Mouse (Mus musculus) kidney, postnatal 10 days (tissue): ENCODE results near the gene Gm9747.

Experiments
- DNase-seq: peaks from one replicate; pipeline ENCODE4 v3.0.0; 2021; ENCODE audit warnings: mixed read lengths

Gene Gm9747

DNA sequence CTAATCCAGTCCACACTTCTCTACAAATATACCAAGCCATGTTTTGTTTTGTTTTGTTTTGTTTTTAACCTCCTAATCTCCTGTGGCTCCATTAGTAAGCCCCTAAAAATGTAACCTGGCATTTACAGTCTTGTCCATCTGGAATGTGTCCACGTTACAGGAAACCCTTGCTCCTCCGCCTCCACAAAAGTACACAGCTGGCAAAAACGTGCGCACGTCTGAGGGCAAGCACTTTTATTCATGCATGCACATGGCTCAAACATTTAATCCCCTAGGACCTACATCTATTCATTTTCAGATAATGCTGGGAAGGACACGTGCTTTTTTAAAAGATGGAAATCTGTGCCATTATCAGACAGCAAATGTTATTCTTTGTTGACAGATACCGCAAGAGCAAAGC lies 25.4 kb downstream of the Gm9747 start:
- no peak for DNase-seq

DNA sequence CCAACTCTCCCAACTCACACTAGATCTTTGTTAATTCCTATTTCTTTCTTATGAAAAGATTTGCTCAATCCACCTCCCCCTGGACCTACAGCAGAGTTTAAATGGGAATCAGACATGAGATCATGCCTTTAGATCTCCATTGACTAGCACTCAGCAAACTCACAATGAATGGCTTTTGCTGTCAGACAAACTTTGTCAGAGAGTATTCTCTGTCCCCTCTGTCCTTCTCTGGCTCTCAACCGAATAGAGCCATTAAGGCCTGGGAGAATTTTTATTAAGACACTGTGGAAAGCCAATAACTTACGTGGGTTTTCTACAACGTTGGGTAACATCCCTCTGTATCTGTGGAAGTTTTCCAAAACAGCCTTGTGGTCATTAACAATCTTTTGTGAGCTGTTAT lies 27.1 kb downstream of the Gm9747 start:
- no peak for DNase-seq

DNA sequence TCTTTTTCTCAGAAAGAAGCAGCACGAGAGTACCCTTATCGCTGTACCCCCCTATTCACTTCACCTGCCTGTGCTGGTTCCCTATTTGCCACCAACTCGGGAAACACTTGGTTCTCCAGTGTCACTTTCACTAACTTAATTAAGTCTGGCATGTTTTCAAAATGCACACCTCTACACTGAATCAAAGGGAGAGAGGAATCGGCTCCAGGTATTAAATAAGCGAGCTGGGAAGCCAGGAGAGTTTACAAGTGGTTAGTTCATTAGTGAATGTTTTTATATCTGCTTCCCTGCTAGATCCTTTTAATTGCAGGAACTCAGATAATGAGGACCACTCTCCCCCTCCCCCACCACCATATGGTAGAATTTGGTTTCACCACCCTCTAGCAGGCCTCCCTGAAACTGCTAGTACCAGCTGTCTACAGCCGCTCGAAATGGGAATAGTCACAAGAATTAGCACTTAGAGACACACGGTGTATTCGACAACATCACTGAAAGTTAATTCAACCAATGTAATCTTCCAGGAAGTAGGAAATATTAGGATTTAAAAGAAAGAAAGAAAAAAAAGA lies 28.2 kb downstream of the Gm9747 start:
- DNase-seq = no peak

GRCm38 (mm10) chr1:82261638-82262037 lies 28.7 kb downstream of the Gm9747 start:
- DNase-seq = no peak

DNA sequence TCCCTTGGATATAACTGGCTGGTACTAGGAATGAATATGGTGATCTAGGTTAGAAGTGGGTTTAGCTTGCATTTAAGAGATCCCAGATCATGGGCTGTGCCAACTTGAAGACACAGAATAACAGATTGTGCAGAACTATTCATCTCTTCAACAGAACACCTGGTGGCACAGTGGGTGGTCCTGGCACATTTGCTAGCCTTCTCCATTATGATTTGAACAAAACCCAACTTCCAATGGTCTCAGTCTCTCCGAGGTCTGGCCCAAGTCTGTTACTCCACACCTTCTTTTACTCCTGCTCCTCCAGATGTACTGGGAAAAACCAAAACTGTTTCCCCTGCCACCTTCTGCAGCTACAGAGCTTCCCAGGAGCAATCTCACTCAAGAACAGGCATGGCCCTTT lies 29.4 kb downstream of the Gm9747 start:
- no peak for DNase-seq

DNA sequence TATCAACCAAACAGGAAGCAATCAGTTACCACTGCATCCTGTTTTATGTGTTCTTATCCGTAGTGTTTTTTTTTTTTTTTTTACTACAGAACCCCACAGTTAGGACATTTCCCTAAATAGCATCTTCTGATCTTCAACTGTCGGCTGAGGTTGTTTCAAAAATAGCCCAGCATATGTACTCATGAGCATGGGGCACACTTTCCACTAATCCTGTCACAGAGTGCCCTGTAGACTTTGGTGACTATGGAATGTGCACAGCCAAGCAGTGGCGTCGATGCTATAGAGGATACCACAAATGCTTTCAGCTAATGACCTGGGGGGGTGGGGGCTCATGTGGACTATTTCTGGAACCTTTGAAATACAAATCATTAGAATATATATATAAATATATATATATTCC lies 34.6 kb downstream of the Gm9747 start:
- no peak for DNase-seq

DNA sequence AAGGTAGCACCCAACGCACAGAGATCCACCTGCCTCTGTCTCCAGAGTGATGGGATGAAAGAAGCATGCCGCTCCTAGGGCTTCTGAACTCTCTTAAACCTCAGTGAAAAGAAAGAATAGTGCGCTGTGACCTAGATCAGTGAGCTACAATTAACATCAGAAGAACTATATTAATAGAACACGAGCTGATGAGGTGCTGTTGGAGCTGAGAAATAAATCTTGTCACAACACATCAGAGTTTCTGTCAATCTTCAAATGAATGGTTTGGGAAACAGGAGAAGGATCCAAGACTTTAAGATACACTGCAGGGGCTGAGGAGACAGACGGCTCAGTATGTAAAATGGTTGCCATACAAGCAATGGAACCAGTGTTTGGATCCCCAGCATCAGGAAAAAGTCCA lies 39.3 kb downstream of the Gm9747 start:
- DNase-seq = no peak

- no peak for DNase-seq
Measured at GRCm38 (mm10) chr1:82273529-82273928, 40.6 kb downstream of the Gm9747 start.

DNA sequence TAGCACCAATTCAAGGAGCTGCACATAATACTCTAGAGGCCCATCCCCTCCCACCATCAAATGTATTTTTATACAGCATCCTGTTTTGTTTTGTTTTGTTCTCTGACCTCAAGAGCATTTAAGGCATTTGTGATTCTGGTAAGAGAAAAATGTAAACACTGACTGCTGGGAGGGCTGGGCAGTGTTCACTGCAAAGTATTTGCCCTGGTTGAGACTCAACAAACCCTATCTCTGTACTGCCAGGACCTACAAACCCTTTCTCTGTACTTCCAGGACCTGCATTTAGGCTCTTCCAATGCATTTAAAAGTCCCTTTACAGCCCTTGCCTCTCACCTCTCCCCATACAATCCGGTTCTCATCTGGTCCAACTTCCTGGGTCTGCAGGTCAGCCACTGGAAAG lies 41.4 kb downstream of the Gm9747 start:
- DNase-seq = no peak

GRCm38 (mm10) chr1:82279768-82280167 lies 46.9 kb downstream of the Gm9747 start:
- no peak for DNase-seq

GRCm38 (mm10) chr1:82281823-82282222 lies 48.9 kb downstream of the Gm9747 start:
- no peak for DNase-seq

DNA sequence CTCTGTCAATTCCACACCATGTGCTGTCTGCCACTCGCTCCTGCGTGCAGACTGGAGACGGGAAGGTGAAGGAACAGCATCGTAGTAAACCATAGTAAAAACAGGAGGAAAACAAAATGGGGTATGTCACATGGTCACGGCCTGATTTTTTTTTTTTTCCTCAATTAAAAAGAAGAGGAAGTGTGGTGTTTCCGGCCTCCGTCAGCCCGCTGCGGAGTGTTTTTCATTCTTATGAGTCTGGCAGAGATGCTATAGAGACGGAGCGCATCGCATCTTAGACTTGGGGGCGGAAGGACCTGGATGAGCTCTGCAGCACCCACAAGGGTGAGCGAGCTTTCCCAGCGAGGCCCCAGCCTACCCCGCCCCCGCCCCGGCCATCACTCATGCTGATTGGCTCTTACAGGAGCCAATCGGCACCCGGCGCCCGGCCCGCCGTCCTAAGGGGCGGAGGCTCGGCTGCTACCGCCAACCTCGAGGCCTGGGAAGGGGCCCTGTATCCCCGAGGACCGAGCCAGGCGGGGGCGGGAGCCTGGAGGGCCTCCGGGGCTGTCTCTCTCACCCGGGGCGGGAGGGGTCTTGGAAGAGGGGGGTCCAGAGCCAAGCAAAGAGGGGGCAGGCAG lies 50.2 kb downstream of the Gm9747 start:
- peak; percentile 93 for DNase-seq

DNA sequence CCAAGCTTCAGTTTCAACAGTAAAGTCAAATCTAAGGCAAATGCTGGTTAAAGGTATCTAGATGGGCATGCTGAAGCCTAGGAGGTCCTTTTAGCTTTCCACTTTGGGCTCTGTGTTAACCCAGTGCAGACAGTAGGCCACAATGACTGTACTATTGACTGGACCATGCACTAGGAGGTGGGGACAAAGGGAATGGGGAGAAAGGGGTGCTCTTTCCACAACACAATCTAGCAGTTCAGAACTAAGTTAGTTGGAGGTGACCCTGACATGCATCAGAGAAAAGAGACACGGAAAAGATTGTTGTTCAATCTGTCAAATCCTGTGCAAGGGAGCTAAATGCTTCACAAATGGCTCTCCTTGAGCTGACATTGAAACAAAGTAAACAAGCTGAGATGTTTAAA lies 51.0 kb downstream of the Gm9747 start:
- DNase-seq = peak; percentile 22

- no peak for DNase-seq
Measured at GRCm38 (mm10) chr1:82284403-82284802, 51.5 kb downstream of the Gm9747 start.
